Mouse (Mus musculus): Measurements from ENCODE around the gene Lypd3.
"Not testable (repeated sequence)": the region's sequence is repeated elsewhere in the genome, so short reads cannot be mapped to it uniquely, and the experiment has no call there.

Gene Lypd3

DNA sequence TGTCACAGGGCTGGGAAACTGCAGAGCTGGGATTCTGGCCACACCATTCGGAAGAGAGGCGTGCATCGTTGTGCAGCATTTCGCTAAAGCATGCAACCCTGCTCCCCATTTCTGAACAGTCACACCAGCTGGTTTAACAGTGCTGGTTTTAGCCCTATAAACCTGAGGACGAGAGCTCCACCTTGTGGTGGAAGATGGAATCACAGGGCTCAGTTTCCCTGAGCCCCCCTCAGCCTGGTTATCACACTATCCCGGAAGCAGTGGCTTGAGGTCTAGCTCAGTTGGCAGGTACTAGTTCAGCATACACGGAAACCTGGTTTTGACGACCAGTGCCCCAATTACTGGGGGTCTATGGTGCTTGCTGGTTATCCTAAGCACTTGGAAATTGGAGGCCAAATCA, 26.2 kb downstream of the Lypd3 start:
- DNase-seq: peak; percentile 61 to 80

DNA sequence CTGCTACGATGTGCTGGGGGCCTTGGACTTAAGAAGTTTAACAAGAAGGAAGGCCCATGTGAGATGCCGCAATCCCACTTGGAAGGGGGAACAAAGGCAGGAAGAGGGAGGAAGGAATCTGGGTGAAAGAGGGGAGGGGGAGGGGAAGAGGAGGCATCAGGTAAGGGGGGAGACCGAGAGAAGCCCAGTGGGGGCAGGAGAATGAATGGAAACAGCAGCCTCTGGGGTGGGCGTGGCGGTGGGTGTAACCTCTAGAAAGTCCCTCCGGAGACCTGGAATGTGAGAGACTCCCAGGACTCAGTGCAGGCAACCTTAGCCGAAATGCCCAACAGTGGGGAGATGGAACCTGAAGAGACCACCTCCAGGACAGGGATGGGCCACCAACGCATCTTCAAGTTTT, 28.0 kb downstream of the Lypd3 start:
- DNase-seq: no peak

DNA sequence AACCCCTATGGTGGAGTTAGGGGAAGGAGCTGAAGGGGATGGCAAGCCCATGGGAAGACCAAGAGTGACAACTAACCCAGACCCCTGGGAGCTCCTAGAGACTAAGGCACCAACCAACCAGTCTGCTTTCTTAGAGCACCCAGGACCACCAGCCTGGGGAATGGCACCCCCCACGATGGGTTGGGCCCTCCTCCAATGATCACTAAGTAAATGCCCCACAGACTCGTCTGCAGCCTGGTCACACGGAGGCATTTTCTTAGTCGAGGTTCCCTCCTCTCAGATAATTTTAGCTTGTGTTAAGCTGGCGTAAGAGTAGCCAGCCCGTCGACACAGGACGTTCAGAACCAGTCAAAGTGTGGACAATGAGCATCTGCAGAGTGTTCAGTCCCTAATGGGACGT, 28.6 kb downstream of the Lypd3 start:
- DNase-seq: no peak

DNA sequence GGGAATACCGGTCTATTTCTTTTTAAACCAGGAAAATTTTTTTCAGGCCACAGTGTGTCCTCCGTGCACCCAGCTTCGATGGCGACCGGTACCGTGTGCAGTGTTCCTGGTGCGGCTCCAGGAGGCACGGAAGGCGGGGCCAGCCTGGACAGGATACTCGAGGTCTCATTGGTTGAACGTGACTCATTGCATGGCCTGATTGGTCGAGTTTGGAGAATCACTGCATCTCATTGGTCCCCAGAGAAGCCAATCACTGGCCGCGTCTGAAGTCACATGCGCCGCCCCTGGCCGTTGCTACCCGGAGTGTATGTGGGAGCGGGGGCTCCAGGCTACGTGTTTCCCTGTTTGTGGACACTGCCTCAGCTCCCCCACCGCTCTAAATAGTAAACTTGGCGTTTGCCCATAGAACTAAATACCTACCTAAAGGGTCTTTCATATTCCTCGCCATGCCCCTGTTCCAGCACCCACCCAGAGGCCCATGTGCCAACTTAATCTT, 35.6 kb downstream of the Lypd3 start:
- DNase-seq: no peak

DNA sequence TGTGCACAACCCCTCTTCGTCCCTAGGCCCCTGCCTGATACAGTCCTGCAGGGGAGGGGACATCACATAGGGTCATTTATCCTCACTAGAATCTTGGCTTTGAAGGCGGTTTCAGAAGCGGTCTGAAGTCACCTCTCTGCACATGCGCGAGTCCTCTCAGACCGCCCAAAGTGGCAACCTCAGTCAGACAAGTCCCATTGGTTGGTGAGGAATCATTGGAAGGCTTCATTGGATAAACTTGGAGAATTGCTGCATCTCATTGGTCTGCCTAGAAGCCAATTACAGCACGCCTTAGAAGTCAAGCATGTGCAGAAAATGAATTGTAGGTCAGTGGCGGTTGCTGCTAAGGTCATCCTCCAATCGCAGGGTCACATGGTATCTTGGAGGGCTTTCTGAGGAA, 40.2 kb downstream of the Lypd3 start, which contains the start of gene Tex101:
TSS of gene Tex101 (minus strand) at position 101 of the 400 bp plus-strand sequence.
- DNase-seq: no peak

DNA sequence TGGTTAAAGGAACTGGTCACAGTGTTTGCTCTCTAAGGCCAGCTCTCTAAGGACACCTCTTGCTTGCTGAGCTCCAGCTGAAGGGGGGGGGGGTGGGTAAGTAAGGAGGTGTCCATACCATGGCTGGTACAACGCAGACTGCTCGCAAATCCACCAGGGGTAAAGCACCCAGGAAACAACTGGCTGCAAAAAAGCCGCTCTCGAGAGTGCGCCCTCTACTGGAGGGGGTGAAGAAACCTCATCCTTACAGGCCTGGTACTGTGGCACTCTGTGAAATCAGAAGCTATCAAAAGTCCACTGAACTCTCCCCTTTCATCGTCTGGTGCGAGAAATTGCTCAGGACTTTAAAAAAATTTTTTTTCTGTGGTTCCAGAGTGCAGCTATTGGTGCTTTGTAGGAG, 47.8 kb downstream of the Lypd3 start:
- not testable (repeated sequence) for DNase-seq

DNA sequence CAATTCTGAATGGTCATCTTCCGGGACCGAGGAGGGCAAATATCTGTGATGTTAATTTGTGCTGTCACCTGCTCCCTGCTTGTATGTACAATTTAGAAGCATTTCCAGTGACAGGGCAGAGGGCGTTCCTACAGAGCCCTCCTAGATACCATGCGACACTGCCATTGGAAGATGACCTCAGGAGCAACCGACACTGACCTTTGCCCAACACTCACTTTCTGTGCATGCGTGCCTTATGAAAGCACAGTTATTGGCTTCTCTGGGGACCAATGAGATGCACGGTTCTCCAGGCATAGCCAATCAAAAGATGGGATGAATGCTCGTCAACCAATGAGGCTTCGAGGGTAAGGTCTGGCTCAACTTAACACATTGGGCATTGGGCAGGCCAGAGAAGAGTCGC, 51.2 kb downstream of the Lypd3 start:
- not testable (repeated sequence) for DNase-seq

All from cerebellum, postnatal 25 days (tissue).